Mouse (Mus musculus) limb, embryonic 10.5 days (tissue): ENCODE measurements around the gene Pogz. TPM values are rescaled to one million over a fixed set of nuclear protein-coding genes. Genes with fewer than 3 reads are reported as not detected.
"Not testable (repeated sequence)": the region's sequence is repeated elsewhere in the genome, so short reads cannot be mapped to it uniquely, and the experiment has no call there.

ENCODE experiments used
- DNase-seq: peaks from one replicate; pipeline ENCODE4 v3.0.0-alpha.2; 2017; ENCODE audit warnings: low spot score
- H3K27ac ChIP-seq: fragments of 300-500 bp; sonication (generic); 2 replicates; pipeline ENCODE4 v1.5.1; 2016; ENCODE audit warnings: mild to moderate bottlenecking
- H3K27me3 ChIP-seq: fragments of 300-500 bp; sonication (generic); 2 replicates; pipeline ENCODE4 v1.6.1; 2016; ENCODE audit warnings: low read depth, mild to moderate bottlenecking; ENCODE audit not compliant: poor library complexity, severe bottlenecking
- H3K36me3 ChIP-seq: fragments of 300-500 bp; sonication (generic); 2 replicates; pipeline ENCODE4 v1.6.1; 2016; ENCODE audit warnings: mild to moderate bottlenecking, moderate library complexity
- H3K4me1 ChIP-seq: fragments of 300-500 bp; sonication (generic); 2 replicates; pipeline ENCODE4 v1.6.1; 2016
- H3K4me3 ChIP-seq: fragments of 300-500 bp; sonication (generic); 2 replicates; pipeline ENCODE4 v1.5.1; 2016; ENCODE audit warnings: mild to moderate bottlenecking, moderate library complexity
- H3K9me3 ChIP-seq: fragments of 300-500 bp; sonication (generic); replicated peaks from 2 replicates; pipeline ENCODE4 v1.6.1; 2016; ENCODE audit warnings: mild to moderate bottlenecking
- WGBS: fragments of 180-500 bp; shearing (Covaris S2); methylation state at CpG from one replicate; pipeline ENCODE4 v1.1.7; 2016; 5-methylcytosine and 5-hydroxymethylcytosine counted together
- polyA plus RNA-seq: library from polyadenylated mRNA; unstranded; fragments of >200 nt; fragmentation: Nextera tagmentation; extraction: Ambion mirVana; gene quantifications from 2 replicates; pipeline ENCODE4 v1.2.1, GENCODE M21; 2016

The Pogz gene
- polyA plus RNA-seq, 1 experiment from 2014 or later, result 21.4 TPM

- H3K36me3 ChIP-seq, result no peaks in the 10 kb centered on the region
- WGBS, result 76% methylated on average over 3 of the region's 3 CpGs
These were observed 56.7 kb downstream of the Pogz start for GRCm38 (mm10) chr3:94894076-94894475.

GRCm38 (mm10) chr3:94902747-94903146, 65.4 kb downstream of the Pogz start:
- H3K9me3 ChIP-seq, result no peaks in the 10 kb centered on the region
- H3K36me3 ChIP-seq, result no peaks in the 10 kb centered on the region
- no peaks in the 10 kb centered on the region for H3K4me1 ChIP-seq
- no peak overlapping the region for H3K4me3 ChIP-seq
- WGBS, result 27% methylated on average over 7 of the region's 7 CpGs
- peak; percentile 62 for DNase-seq
- no peak overlapping the region for H3K27ac ChIP-seq
- H3K27me3 ChIP-seq, result no peaks in the 10 kb centered on the region

More at GRCm38 (mm10) chr3:94894076-94894475, 56.7 kb downstream of the Pogz start:
- no peak for DNase-seq
- no peaks in the 10 kb centered on the region for H3K27me3 ChIP-seq
- H3K9me3 ChIP-seq, result no peaks in the 10 kb centered on the region
- H3K4me3 ChIP-seq, result no peak overlapping the region
- no peak overlapping the region for H3K27ac ChIP-seq
- H3K4me1 ChIP-seq, result no peaks in the 10 kb centered on the region

GRCm38 (mm10) chr3:94904759-94905158, 67.4 kb downstream of the Pogz start:
- H3K27me3 ChIP-seq, H3K36me3 ChIP-seq, H3K4me1 ChIP-seq, H3K4me3 ChIP-seq, H3K9me3 ChIP-seq, DNase-seq, H3K27ac ChIP-seq: not testable (repeated sequence)
- WGBS, result 73% methylated on average over 3 of the region's 3 CpGs

DNA sequence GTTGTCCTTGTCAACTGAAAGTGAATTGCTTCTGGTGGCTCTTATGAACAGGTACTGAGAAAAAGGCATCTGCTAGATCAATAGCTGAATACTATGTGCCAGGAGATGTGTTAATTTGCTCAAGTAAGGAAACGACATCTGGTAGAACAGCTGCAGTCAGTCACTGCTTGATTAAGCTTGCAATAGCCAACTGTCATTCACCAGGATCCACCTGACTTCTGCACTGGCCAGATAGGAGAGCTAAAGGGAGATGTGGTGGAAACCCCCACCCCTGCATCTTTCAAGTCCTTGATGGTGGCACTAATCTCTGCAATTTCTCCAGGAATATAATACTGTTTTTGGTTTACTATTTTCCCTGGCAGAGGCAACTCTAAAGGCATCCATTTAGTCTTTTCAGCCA, 69.1 kb downstream of the Pogz start:
- WGBS, result 64% methylated on average over 1 of the region's 1 CpGs
- no peak for DNase-seq
- Histone ChIP-seq H3K4me3 (no peak overlapping the region), H3K4me1 (no peaks in the 10 kb centered on the region), H3K27me3 (no peaks in the 10 kb centered on the region), H3K27ac (no peak overlapping the region), H3K36me3 (no peaks in the 10 kb centered on the region), H3K9me3 (no peaks in the 10 kb centered on the region)

- no peak for DNase-seq
- Histone ChIP-seq H3K9me3 (no peaks in the 10 kb centered on the region), H3K27me3 (no peaks in the 10 kb centered on the region), H3K27ac (no peak overlapping the region), H3K4me3 (no peak overlapping the region), H3K4me1 (no peaks in the 10 kb centered on the region), H3K36me3 (no peaks in the 10 kb centered on the region)
- WGBS, result 79% methylated on average over 2 of the region's 2 CpGs
These were observed 73.8 kb downstream of the Pogz start for GRCm38 (mm10) chr3:94911050-94911693.

- H3K27me3 ChIP-seq, result no peaks in the 10 kb centered on the region
- H3K9me3 ChIP-seq, result no peaks in the 10 kb centered on the region
- WGBS, result 67% methylated on average over 5 of the region's 5 CpGs
- no peaks in the 10 kb centered on the region for H3K4me1 ChIP-seq
- H3K27ac ChIP-seq, result no peak overlapping the region
- no peaks in the 10 kb centered on the region for H3K36me3 ChIP-seq
- no peak for DNase-seq
- no peak overlapping the region for H3K4me3 ChIP-seq
These were observed 76.4 kb downstream of the Pogz start for GRCm38 (mm10) chr3:94913801-94914200.

- DNase-seq, result no peak
- no peaks in the 10 kb centered on the region for H3K4me1 ChIP-seq
- no peak overlapping the region for H3K27ac ChIP-seq
- H3K4me3 ChIP-seq, result no peak overlapping the region
- H3K27me3 ChIP-seq, result no peaks in the 10 kb centered on the region
- 88% methylated on average over 7 of the region's 7 CpGs for WGBS
- no peaks in the 10 kb centered on the region for H3K36me3 ChIP-seq
- no peaks in the 10 kb centered on the region for H3K9me3 ChIP-seq
These were observed 78.8 kb downstream of the Pogz start for GRCm38 (mm10) chr3:94915903-94916741.

GRCm38 (mm10) chr3:94917816-94918361, 80.5 kb downstream of the Pogz start:
- no peaks in the 10 kb centered on the region for H3K36me3 ChIP-seq
- H3K9me3 ChIP-seq, result no peaks in the 10 kb centered on the region
- WGBS, result 72% methylated on average over 14 of the region's 14 CpGs
- 0 out of 2 replicates have a peak, but pooled peaks cover 2% of the 10 kb centered on the region for H3K27me3 ChIP-seq
- H3K27ac ChIP-seq, result no peak overlapping the region
- no peak for DNase-seq
- H3K4me1 ChIP-seq, result no peaks in the 10 kb centered on the region
- H3K4me3 ChIP-seq, result no peak overlapping the region

DNA sequence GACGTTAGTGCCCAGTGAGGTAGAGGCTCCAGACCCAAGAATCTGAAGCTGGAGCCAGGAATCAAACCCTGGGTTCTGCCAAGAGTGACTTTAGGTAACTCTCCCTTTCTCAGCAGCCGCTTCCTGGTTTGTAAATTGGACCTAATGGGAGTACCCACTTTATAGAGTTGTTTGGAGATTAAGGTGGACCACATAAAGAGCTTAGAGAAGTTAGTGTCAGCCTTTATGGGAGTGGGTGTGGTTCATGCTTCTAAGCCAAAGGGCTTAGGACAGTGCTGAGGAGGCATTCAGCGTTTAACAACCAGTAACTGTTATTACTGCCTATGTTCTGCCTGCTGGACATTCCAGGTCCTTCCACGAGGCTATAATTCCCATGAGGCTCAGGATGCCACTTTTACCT, 81.5 kb downstream of the Pogz start:
- H3K4me1 ChIP-seq, result no peaks in the 10 kb centered on the region
- no peak overlapping the region for H3K4me3 ChIP-seq
- no peaks in the 10 kb centered on the region for H3K36me3 ChIP-seq
- WGBS, result 65% methylated on average over 4 of the region's 4 CpGs
- DNase-seq, result no peak
- H3K27me3 ChIP-seq, result 0 out of 2 replicates have a peak, but pooled peaks cover 2% of the 10 kb centered on the region
- H3K9me3 ChIP-seq, result no peaks in the 10 kb centered on the region
- H3K27ac ChIP-seq, result no peak overlapping the region

DNA sequence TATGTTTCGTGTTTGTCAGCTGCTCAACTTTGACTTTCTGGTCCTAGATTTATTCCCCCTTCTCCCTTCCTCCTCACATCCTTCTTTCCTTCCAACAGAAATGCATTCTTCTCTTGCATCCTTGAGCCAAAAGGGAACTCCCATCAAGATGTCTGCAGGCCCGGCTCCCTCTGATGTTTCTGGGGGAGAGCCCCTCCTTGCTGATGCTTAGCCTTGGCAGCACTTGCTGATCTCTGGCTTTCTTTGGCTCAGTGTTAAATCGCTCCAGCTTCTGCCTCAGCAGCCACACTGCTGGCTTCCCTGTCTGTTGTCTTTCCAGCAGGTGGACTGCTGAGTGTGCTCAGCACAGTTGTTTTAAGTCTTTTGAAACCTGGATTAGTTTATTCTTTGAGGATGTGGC, 83.7 kb downstream of the Pogz start:
- no peaks in the 10 kb centered on the region for H3K36me3 ChIP-seq
- no peak overlapping the region for H3K27ac ChIP-seq
- no peak overlapping the region for H3K4me3 ChIP-seq
- no peaks in the 10 kb centered on the region for H3K4me1 ChIP-seq
- H3K9me3 ChIP-seq, result no peaks in the 10 kb centered on the region
- 0 out of 2 replicates have a peak, but pooled peaks cover 2% of the 10 kb centered on the region for H3K27me3 ChIP-seq
- WGBS, result 55% methylated on average over 3 of the region's 3 CpGs
- no peak for DNase-seq

- H3K9me3 ChIP-seq, result no peaks in the 10 kb centered on the region
- H3K27ac ChIP-seq, result no peak overlapping the region
- DNase-seq, result no peak
- 0 out of 2 replicates have a peak, but pooled peaks cover 2% of the 10 kb centered on the region for H3K27me3 ChIP-seq
- 24% methylated on average over 3 of the region's 3 CpGs for WGBS
- H3K4me3 ChIP-seq, result no peak overlapping the region
- no peaks in the 10 kb centered on the region for H3K36me3 ChIP-seq
- no peaks in the 10 kb centered on the region for H3K4me1 ChIP-seq
These were observed 85.0 kb downstream of the Pogz start for GRCm38 (mm10) chr3:94922333-94922732.

- H3K9me3 ChIP-seq, result no peaks in the 10 kb centered on the region
- no peak overlapping the region for H3K4me3 ChIP-seq
- H3K27ac ChIP-seq, result no peak overlapping the region
- DNase-seq, result no peak
- WGBS, result 54% methylated on average over 8 of the region's 8 CpGs
- 0 out of 2 replicates have a peak, but pooled peaks cover 2% of the 10 kb centered on the region for H3K27me3 ChIP-seq
- H3K36me3 ChIP-seq, result no peaks in the 10 kb centered on the region
- no peaks in the 10 kb centered on the region for H3K4me1 ChIP-seq
These were observed 87.3 kb downstream of the Pogz start for GRCm38 (mm10) chr3:94924688-94925087.

GRCm38 (mm10) chr3:94926301-94926736, 89.0 kb downstream of the Pogz start:
- H3K36me3 ChIP-seq, H3K4me1 ChIP-seq, H3K4me3 ChIP-seq, DNase-seq, H3K27ac ChIP-seq, H3K27me3 ChIP-seq, H3K9me3 ChIP-seq: not testable (repeated sequence)
- whole genome bisulfite sequencing, result 52% methylated on average over 4 of the region's 4 CpGs
